Mouse (Mus musculus) ES-CJ7 (cell line): ENCODE measurements around the gene Lamc3.
A peak's percentile ranks its signal among the peaks of the same experiment; 100 is the strongest.

ENCODE experiments used
- DNase-seq: peaks from one replicate; pipeline ENCODE4 v3.0.0; 2011; ENCODE audit warnings: low read depth, low spot score

Lamc3 gene

DNA sequence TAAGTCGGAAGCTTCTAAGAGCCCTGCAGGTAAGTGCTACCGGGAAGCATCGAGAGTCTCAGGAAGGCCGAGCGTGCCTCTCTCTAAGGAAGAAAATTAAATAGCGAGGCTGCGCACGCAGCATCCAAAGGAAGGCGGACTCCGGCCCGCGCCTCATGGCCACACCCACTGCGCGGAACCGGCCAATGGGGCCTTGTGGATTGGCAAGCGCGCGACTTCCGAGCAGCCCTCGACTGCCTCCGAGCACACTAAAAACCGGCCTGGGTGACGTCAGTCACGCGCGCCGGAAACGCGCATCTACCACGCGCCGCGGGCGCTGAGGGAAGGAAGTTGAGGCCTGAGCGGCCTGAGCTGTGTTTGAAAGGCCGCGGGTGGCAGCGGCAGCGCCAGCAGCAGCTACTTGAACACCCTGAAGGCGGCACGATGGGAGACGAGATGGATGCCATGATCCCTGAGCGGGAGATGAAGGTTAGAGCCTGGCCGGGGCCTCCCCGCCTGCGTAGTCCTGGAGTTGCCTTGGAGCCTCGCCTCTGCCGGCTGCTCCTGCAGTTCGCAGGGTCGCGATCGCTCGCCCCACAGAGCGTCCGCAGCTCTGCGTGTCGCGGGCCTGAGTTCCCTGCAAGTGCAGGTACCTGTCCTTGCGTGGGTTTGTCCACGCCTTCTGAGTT is 87.2 kb downstream of the Lamc3 start, which contains the start of gene Nup214:
Gene Nup214 (plus strand): TSS at position 296 of the 668 bp plus-strand sequence.
- DNase-seq, result peak; percentile 99

DNA sequence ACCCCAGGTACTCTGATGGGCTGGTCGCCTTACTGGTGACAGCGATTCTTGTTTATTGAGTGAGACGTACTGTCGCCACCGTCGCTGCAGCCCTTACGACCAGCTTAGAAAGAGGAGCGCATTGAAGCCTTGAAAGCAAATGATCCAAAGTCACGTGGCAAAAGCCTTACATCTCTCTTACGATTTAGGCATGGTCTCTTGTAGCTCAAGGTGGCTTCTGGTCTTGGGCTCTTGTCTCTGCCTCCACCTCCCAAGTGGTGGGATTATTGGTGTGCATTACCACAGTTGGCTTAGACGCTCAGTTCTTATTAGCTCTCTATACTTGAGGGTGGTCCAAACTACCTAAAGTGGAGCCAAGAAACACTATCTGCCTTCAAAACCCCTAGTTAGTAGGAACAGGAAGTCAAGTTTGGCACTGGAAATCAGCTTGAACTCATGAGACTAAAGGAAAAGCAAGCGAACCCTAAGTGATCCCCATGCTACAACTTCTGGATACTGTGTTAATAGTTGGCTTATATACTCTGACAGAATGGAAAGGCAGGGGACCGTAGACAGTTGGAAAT is 87.8 kb downstream of the Lamc3 start:
- DNase-seq, result peak; percentile 21

DNA sequence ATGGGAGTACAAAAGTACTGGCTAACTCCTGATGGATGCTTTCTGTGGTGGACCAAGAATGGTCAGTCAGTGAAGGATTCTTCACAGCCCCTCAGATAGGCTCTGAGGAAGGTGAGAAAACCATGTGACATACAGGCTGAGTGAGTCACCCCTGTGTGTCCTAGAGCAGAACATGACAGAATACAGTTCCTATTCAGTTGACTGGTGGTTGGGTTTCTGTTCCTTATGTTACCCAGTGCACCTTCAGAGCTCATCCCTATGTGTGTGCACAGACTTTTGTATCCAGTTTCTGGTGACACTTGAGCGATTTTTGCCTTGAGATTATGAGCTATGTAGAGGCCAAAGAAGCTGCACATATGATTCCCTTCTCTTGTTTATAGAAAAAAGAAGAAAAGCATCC is 100.7 kb downstream of the Lamc3 start:
- DNase-seq, result no peak

DNA sequence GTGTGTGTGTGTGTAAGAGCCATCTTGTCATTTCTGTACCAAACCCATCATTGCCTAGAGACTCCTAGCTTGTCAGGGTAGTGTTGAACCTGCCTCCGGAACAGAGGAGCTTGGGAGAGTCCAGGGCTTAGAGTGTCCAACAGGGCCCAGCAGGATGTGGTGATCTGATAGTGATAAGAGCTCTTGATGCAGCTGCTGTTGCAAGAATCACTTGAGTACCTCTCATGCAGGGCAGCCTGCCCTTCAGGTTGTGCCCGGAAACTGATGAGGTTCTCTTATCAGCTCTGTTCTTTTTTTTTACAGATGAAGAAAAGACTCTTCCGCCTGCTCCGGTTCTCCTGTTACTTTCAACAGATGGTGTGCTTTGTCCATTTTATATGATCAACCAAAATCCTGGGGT is 103.9 kb downstream of the Lamc3 start:
- no peak for DNase-seq

DNA sequence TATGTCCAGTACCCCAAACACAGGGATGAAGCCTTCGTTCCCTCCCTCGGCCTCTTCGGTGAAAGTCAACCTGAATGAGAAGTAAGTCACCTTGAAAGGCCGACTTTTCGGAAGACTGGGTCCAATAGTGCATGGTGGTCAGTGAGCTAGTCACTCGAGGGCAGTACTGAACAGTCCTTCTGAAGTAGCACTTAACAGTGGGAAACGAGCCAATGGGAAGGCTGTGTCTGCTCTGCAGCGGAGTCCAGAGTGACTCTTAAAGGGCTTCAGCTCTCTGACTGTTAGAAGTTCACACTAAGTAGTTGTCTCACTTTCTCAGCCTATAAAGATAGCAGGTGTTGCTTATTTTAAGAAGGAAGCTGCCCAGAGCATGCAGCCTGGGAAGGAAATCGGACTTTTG is 107.8 kb downstream of the Lamc3 start:
- DNase-seq, result no peak

DNA sequence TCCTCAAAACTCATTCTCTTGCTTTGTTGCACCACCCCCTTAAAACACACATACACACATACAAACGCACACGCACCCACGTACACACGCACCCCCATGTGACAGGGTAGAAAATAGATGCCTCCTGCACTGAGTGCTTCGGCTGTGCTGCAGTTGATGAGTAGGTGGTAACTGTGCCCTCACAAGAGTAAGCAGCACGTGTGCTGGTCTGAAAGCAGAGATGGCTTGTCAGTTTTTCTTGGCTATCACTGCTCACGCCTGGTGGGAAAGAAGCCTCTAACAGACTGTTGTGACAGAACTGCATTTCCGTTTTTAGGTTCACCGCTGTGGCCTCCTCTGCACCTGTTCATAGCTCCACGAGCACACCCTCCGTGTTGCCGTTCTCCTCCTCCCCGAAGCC is 109.0 kb downstream of the Lamc3 start:
- DNase-seq, result no peak
